Mouse (Mus musculus) right cerebral cortex, postnatal 14 days (tissue): ENCODE data around the gene Map1b.

Experiments used
- DNase-seq: peaks from one replicate; pipeline ENCODE4 v3.0.0; 2022

The Map1b gene

DNA sequence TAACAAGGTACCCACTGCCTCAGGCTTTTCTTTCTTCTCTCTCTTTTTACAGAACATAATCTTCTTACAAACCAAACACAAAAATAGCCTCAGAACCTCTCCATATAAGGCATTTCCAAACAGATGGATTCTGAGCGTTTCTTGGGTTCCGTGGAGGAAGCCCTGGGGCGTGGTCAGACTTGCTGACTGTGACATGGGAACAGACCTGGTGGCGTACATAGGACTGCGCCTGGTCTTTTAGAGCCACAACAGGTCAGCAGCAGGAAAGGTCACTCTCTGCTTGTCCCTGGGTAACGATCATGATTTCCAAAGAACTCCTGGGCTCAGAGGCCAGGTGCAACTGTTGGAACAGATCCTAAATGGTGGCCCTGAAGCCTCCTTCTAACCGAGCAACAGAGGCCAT lies 31.0 kb downstream of the Map1b start:
- no peak for DNase-seq

DNA sequence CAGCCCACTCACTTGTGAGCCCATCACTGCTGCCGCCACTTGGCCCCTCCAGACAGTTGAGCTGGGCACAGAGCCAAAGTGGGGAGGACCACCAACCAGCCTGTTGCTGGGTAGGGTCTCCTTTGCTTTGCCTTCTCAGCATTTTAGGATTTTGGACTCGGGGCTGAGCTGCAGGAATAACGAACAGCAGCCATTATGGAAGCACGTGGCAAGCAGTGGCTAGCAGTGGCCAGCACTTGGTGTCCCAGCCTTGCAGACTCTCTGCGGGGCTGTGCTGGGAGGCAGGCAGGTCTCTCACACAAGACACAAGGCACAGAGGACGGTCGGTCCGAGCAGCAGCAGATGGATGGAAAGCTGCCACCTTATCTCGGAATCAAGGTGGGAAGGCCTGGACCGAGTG lies 31.4 kb downstream of the Map1b start:
- DNase-seq: no peak

DNA sequence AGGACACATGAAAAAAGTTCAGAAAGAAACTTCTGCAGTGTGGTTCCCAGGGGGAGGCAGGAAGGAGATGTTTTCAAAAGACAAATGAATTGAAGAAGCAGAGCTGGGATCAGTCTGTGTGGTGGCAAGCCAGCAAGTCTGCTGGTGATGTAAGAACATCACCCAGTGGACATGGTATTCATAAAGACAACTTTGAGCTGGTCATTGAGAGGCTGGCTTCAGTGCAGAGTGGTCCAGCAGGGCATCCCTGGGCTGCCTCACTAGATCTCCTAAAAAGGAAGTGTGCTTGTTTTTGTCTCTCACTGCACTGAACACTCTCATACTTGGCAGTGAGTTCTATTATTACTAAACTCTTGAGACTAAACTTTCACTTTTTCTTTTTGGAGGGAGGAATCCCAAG lies 32.9 kb downstream of the Map1b start:
- no peak for DNase-seq

GRCm38 (mm10) chr13:99475488-99475887 lies 40.9 kb downstream of the Map1b start:
- DNase-seq: no peak

DNA sequence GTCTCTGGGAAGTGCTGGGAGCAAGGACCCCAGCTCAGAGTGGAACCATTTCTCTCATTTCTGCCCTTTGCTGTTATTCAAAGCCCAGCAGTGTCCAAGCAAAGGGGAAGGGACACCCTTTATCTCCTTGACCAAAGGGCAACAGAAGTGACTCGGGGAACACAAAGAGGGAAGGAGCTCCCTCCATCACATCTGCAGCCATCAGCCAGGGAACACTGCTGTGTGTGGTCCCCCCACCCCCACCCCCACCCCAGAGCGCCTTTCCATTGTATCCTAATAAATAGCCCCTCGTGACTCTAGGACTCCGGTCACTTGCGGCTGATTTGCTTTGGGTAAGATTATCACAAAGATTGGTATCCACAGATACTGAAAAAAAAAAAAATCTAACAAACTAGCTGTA lies 41.3 kb downstream of the Map1b start:
- no peak for DNase-seq

GRCm38 (mm10) chr13:99474108-99474507 lies 42.2 kb downstream of the Map1b start:
- no peak for DNase-seq

DNA sequence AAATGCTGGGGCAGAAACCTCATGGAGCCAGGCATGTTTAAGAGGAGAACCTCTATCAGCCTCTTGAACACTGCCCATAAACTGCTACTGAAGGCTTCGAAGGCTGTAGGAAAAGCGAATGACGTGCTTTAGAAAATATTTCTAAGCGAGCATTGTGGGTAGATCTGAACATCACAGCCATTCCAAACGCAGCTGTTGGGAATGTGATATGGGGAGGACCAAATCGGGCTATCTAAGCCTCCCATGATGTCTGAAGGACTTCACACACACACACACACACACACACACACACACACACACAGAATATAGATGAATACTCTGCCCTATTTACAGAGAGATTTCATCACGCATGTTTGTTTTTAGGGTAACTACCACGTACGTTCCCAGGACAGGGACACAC lies 44.3 kb downstream of the Map1b start:
- no peak for DNase-seq

- DNase-seq: no peak
Observed at GRCm38 (mm10) chr13:99470084-99470483, 46.3 kb downstream of the Map1b start.

DNA sequence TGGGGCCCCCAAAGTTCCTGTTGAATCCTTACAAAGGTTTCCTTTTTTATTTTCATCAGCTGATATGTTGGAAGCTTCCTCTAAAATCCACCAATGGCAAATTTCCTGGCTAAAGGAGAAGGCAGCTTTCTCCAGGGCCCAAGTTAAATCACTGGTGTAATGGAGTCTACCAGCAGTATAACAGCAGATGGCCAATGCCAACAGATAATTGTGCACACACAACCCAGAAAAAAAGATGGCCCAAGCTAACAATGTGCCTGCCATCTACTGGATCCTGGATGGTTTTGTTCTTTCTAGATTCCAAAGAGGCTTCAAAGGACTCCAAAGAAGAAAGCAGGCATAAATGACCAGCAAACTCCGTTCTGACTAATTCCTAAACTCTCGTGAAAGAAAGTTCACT lies 48.1 kb downstream of the Map1b start:
- no peak for DNase-seq

GRCm38 (mm10) chr13:99466811-99467315 lies 49.5 kb downstream of the Map1b start:
- DNase-seq: no peak

- no peak for DNase-seq
Observed at GRCm38 (mm10) chr13:99466064-99466463, 50.3 kb downstream of the Map1b start.

DNA sequence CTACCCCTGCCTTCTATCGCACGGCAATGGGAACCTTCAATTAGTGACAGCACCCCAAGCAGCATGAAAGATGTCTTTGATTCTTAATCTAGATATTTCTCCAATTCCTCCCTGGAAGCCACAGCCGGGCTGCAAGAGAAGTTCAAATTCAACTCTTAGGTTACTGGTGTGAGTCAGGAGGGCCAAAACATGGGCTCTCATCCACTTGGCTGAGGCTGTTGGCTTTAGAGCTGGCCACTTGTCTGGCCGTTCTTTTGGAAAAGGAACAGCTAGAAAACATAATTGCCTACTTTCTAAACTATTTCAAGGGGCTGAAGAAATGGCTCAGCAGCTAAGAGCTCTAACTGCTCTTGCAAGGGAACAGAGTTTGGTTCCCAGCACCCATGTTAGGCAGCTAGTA lies 51.8 kb downstream of the Map1b start:
- DNase-seq: no peak

- DNase-seq: no peak
Observed at GRCm38 (mm10) chr13:99461886-99462285, 54.5 kb downstream of the Map1b start.

- no peak for DNase-seq
Observed at GRCm38 (mm10) chr13:99459612-99460011, 56.7 kb downstream of the Map1b start.

- no peak for DNase-seq
Observed at GRCm38 (mm10) chr13:99458658-99459386, 57.5 kb downstream of the Map1b start.

DNA sequence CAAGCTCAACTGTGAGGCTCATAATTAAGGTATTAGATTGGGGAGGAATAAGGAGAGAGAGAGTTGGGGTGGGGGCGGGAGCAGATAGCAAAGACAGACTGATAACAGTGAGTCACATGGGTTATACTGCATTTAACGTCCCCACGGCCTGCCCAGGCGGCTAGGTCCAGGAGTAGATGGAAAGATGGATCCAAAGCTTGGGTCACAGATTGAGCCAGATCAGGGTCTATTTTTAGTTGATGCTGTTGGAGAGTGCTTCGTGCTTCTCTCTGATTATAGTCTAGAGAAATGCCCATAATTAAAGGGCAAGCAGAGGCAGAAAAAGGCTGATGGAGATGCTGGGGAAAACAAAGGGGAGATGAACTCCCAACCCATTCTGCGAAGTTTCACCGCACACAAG lies 61.4 kb downstream of the Map1b start:
- no peak for DNase-seq

GRCm38 (mm10) chr13:99452444-99452843 lies 63.9 kb downstream of the Map1b start:
- no peak for DNase-seq

GRCm38 (mm10) chr13:99451276-99451675 lies 65.1 kb downstream of the Map1b start:
- no peak for DNase-seq

DNA sequence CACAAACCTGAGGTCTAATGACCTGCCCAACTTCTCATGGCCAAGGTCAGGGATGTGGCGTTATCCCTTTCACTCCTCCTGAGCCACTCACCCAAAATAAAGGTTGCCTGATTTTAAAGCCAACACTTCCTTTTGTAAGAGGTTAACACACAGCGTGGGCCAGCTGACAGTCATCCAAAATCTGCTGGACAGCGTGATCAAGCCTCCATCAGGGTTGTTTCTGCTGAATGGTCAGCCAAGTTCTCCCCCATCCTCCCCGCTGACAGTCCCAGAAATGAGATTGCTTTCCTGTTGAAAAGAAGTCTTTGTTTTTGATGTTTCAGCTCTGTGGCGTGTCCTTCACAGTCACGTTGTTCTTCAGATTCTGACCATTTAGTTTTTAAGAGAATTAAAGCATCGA lies 65.6 kb downstream of the Map1b start:
- DNase-seq: no peak

DNA sequence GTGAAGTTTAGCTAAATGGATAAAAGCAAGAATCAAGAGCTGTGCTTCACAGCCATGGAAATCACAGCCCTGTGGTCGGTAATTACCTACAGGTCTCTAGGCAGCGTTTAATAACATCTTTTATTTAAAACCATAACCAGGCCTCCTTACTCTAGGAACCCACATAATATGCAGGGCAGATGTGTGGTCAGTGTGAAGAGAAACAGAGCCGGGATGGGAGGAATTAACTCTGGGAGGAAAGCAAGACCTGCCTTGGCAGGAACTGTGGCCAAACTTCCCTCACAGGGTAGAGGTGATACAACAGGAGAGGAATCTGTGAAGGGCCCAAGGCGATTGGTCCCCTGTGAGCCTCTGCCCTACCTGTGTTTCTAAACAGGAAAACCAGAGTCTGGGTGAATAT lies 66.8 kb downstream of the Map1b start:
- no peak for DNase-seq

DNA sequence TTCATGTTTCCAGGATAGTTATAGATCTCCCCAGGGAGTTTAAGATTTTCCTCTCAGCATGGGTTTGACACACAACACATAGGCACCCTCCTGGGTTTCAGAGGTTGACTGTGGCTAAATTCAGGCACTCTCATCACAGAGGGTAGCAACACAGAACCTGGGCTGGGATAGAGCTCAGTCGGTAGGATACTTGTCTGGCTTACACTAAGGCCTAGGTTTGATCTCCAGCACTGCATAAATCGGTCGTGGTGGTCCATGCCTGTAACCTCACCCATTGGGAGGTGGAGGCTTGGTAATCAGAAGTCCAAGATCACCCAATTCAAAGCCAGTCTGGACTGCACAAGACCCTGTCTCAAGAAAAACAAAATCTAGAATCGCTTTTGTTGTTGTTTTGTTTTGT lies 68.1 kb downstream of the Map1b start:
- DNase-seq: no peak

DNA sequence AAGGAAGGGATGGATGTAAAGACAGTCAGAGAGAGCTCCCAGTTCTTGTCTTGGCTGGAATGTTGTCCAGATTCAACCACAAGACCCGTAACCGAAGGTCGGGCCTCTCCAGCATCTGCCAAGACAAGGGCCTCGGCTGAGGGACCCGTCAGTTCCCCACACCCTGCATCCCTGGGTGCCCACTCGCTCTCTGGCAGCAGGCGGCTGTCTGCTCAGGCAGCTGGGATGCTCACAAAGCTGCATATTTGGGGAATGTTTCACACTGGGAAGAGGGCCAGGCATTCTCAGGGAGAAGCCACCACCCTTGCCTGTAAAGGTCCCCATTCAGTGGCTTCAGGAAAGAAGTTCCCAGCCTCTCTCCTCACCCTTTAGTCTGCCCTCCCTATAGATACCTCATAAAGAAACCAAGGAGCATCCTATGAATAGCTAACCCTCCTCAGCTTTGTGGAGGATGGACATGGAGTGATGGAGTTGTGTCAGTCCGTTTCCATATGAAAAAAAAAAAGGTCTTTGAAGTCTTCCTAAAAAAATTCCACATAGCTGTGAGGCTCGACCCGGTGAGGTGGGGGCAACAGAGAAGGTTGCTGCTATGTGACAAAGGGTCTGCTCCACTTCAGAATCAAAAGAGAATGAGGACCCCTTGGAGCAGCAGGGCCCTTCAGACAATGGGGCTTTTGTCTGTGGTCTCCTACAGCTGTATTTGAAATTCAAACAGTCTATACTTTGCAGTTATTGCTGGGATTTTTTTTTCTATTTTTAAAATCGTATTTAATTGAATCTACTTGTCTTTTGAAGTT lies 68.7 kb downstream of the Map1b start:
- peak; percentile 42 for DNase-seq

DNA sequence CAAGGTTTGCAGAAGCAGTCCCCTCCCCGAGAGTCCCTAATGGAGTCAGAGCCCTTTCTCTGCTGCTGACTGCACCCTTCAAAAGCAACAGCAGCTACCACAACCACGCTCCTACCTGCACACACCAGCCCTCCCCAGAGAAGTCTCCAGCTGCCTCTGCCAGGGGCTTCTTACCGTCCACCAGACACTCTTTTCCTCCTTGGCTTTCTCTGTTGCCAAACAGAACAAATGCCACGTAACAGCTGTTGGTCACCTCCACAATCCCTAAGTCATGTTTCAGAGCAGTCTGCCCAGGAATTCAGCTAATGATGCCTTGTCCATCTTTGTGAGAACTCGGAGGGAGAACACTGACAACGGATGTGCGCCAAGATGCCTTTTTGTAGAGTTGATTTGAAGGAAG lies 69.3 kb downstream of the Map1b start:
- DNase-seq: no peak

DNA sequence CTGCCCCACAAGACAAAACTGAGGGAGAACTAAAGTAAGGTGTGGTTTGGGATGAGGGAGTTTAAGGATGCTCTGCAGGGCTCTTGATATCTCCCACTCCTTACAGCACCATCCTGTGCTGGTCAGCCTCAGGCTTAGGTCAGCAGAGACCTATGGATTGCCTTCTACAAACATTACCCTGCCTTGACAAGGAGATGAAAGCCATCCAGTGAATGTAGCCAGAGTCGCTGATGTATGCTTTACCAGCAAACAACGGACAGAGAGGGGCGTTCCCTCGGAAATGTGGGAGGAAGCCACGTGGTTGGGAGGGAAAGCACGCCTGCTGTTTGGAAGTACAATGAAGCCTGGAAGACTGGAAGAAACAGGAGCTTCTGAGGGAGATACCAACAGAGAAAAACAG lies 71.5 kb downstream of the Map1b start:
- DNase-seq: no peak
